Mouse (Mus musculus) left cerebral cortex, postnatal 4 days (tissue): ENCODE data around the gene Syt7. TPM values are rescaled to one million over a fixed set of nuclear protein-coding genes. Genes with fewer than 3 reads are reported as not detected.

Experiments
- DNase-seq: peaks from one replicate; pipeline ENCODE4 v3.0.0-alpha.2; 2022
- intact Hi-C: fragments of 180-260 bp; cut with DNase I; formaldehyde crosslinking; loops from one replicate; pipeline ENCODE4 v1.15.1; 2025
- total RNA-seq, 2 experiments: library from RNA; stranded (reverse); gene quantifications; 2 replicates each; pipeline ENCODE4 v1.2.3; 2021

Gene Syt7
- 100 to 1,000 TPM; 209 to 213 TPM for total RNA-seq

- intact Hi-C loops = no loop called here
- DNase-seq = peak; percentile 95
Measured at GRCm38 (mm10) chr19:10388615-10389313, at the start of gene Syt7. Gene Syt7 (plus strand): TSS chr19:10389090.

DNA sequence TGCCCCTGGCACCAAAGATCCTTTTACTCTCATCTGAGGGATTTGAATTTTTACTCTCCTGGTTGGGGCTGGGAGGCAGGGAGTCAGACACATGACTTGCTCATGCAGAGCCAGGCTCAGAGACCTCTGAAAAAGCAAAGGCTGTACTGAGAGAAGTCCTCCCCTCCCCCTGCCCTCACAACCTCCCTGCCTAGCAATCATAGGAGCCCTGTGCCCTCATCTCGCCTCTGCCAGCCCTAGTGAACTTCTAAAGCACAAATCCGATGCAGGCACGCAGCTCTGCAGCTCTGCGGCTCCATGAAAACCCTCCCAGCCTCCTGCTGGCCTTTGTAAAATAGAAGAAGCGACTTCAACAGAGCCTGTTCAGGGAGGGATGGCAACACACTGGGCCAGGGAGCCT lies 49.6 kb upstream of the Syt7 start:
- intact Hi-C loops = loop anchor here (5.0 kb wide), 2 partner anchors 93 to 153 kb away; no protein-coding TSS in a partner anchor
- DNase-seq = no peak

- no peak for DNase-seq
- intact Hi-C loops = loop anchor here (5.0 kb wide), 1 partner anchor 52 kb away; no protein-coding TSS in a partner anchor
Measured at GRCm38 (mm10) chr19:10340661-10341060, 48.2 kb upstream of the Syt7 start.

- intact Hi-C loops = loop anchor here (5.0 kb wide), 1 partner anchor 51 kb away; no protein-coding TSS in a partner anchor
- peak; percentile 83 for DNase-seq
Measured at GRCm38 (mm10) chr19:10341152-10341551, 47.7 kb upstream of the Syt7 start.

DNA sequence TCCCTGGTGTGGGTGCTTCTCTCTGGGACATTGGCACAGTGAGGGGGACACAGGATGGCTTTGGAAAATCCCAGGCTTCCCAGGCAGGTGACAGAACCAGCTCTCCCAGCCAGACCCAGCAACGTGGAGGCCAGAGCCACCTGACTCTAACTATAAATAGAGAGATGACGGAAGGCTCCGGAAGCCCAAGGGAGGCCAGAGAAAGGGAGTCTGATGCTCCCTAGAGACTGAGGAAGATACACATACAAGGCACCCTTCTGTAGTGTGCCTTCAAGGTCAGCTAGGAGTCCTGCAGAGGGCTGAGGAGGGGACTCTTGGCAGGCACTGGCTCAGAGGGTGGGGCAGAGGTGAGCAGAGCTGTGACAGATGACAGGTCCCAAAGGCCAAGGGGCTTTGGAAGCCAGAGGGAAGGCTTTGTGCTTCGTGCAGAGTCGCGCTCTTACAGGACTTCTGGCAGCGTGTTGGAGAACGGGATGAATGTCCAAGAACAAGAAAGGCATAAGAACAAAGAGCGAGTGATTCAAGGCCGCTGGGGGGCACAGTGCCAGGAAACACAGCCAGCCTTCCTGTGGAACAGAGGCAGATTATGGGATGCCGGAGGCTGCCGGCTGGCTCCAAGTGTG lies 47.0 kb upstream of the Syt7 start:
- intact Hi-C loops = loop anchor here (5.0 kb wide), 1 partner anchor 50 kb away; no protein-coding TSS in a partner anchor
- peak; percentile 89 for DNase-seq

DNA sequence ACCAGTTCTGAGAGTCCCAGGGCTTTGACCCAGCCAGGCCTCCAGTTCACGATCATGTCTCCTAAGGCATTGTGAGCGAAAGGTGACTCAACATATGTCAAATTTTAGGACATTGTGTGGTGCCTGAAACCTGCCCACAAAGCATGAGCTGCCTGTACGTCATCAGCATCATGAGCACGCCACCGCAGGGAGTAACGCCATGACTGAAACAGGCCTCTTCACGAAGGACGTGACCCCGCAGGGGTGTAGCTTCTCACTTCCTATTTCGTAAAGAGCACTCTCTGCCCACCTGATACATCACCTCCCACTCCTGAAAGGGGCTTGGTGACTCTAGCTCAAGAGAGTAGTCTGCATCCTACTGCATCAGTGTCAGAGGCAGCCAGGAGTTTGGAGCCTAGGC lies 45.0 kb upstream of the Syt7 start:
- intact Hi-C loops = loop anchor here (5.0 kb wide), 1 partner anchor 48 kb away; no protein-coding TSS in a partner anchor

GRCm38 (mm10) chr19:10345696-10346095 lies 43.2 kb upstream of the Syt7 start:
- no peak for DNase-seq
- intact Hi-C loops = no loop called here

More for the DNA sequence above, 45.0 kb upstream of the Syt7 start:
- DNase-seq = no peak

DNA sequence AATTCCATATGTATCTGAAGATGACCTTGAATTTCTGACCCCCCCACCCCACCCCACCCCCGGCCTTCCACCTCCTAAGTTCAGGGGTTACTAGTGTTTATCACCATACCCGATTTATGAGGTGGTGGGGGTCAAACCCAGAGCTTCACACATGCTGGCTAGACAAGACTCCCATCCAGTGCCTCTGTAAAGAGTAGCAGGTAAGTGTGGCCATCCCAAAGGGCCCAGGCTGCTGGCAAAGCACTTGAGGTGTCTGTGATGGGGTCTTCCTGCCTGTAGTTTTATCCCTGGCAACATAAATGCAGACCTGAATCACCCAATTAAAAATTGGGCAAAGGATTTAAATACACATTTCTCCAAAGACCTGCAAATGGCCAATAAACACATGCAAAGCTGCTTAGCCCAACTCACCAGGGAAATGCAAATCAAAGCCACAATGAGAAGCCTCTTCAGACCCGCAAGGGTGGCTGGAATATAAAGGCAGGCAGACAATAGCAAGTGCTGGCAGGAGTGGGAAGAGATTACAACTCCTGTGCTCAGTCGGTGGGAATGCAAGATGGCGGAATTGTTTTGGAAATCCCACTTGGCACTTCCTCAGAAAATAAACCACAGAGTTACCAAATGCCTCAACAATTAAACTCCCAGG lies 41.1 kb upstream of the Syt7 start:
- intact Hi-C loops = no loop called here
- no peak for DNase-seq

DNA sequence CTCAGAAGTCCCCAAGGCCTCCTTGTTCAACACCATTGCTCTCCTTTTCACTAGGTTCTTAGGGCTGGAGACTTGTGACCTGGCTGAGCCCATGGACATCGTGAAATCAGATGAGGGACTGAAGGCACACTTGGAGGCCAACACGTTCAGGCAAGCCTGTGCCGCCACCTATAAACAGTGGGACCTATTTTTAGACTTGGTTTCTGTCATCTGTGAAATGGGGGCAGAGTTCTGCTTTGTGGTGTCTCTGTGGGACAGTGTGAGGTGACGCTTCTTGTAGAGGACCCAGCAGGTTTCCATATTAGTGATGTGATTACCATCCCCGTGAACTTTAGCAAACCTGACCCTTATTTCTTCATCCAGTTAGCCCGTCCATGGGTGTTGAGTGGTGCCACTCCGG lies 36.7 kb upstream of the Syt7 start:
- DNase-seq = no peak
- intact Hi-C loops = no loop called here

GRCm38 (mm10) chr19:10354830-10355229 lies 34.1 kb upstream of the Syt7 start:
- intact Hi-C loops = no loop called here
- no peak for DNase-seq

DNA sequence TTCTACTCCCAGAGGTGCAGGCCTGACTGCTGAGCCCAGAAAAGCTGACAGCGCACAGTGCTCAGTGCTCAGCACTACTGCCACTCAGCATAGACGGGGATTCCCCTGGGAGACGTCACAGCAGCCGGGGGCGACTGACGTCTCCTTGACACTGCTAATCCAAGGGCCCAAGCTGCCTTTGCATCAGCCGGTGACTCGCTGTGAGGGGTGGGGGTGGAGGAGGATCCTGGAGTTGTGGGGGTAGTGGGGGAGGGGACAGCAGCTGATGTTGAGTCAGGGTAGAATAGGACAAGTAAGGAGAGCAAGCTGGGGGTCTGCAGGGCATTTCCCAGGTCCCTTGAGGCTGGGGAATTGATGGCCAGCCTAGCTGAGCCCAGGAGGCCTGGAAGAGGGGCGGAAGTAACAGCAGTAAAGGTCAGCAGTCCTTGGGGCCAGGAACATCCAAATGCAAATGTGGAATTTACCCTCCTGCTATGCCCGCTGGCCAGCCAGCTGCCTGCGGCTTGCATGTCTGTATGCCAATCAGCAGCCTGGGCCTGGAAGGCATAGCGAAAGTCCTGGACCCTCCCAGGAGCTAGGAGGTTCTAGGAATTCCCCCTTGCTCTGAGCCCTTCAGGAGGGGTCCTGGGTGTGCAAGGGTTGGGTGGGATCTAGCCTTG lies 31.9 kb upstream of the Syt7 start:
- no peak for DNase-seq
- intact Hi-C loops = no loop called here

DNA sequence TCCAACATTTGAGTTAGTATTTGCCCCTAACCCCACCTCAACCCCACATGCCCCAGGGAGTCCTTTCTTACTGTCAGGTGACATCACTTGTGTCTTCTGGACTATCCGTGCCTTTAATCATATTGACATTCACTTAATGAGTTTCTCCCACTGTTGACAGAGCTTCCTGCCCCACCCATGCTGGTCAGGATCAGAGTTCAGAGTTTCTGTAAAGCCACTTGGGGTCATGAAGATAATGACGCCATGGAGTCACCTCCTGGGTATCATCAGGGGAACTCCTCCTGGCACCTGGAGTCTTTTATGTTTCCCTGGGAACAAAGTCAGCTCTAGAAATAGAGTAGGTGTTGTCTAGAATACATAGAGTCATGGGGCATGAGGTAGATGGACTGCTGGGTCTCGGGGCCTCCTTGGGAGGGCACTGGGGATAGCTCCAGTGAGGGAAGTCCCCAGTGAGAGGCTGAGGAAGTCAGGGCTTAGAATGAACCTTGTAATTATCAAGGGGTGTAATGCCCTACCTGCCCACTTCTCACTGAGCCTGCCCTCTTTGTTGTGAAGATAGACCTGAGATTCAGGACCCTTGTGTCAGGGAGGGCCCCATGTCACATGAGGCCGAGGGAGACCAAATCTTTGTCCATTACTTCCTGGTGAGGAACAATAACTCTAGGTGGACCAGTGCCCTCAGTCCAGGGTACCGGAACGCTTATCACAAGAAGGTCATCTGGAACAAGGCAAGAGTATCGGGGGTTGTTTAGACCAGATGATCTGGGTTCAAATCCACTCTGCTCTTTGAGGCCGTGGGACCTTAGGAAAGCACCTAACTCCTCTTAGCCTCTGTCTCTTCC lies 29.6 kb upstream of the Syt7 start:
- intact Hi-C loops = no loop called here
- no peak for DNase-seq

DNA sequence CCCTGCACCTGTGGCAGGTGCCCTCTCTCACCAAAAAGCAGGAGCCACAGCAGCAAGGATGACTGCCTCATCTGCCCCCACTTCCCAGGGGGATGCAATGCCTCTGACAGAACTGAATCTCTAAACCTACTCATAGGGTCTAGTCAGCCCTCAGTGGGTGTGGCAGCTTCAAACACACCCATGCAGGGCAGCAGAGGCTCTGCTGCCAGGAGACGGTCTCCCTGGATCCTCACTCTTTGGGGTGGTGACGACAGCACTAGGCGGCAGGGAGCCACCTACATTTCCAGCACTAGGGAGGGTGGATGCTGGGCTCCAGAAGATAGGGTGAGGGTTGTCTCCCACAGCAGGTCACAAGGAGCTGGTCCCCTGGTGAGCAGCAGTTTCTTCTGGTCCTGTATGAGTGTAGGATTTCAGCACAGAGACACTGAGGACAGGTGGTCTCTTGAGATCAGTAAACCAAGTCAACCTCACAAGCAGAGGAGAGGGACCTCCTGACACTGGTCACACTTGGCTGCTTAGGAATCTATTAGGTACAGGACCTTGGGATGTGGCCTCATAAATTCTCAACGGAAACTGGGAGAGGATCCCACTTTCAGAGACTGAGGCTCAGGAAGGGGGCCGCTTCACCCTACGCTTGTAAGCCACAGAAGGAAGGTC lies 26.3 kb upstream of the Syt7 start:
- intact Hi-C loops = no loop called here
- DNase-seq = no peak

GRCm38 (mm10) chr19:10363869-10364268 lies 25.0 kb upstream of the Syt7 start:
- intact Hi-C loops = no loop called here
- DNase-seq = no peak

DNA sequence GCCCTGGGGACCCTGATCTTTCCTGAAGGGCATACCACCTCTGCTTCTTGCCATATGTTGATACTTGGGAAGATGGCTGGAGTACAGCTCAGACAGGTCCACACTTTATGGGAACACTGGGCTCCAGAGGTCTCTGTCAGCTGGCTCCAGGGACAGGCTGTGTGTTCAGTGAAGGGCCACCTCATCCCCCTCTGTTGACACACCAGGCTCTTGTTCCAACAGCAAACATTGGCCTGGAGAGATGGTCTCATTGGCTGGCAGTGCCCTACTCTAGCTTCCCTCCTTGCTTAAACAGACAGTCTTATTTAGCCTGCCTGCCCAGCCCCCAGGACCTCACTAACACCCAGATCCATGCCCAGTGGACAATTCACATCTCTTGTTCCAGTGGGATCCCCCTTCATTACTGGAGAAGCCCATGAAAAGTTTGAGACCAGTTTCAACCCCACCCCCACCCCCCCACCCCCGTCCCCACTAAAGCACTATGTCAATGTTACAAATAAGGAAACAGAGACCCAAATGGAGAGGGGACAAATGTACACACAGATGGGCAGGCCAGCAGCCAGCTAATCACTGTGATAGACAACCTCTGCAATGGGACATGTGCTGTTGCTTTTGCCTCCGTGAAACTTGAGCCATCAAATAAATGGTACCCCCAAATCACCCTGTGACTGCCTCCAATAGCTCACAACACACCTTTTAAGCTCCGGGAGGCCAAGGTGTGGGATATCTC lies 22.6 kb upstream of the Syt7 start:
- intact Hi-C loops = no loop called here
- no peak for DNase-seq

- intact Hi-C loops = no loop called here
- no peak for DNase-seq
Measured at GRCm38 (mm10) chr19:10367802-10368201, 21.1 kb upstream of the Syt7 start.

DNA sequence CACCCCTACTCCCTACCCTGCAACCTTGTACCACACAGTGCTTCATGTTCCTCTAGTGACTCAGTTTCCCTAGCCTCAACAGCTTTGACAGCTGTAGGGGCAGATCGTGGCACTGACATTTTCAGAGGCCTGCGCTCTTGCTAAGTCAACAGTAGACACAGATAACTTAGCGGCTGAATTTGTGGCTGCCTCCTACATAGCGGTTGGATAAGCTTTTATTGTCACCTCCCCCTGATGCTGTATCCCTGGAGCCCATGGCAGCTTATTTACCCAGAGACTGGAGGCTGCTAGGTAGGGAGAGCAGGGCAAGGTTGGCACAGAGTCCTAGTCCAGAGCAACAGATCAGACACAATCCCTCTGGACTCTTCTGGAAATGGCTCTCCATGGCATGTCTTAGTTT lies 19.0 kb upstream of the Syt7 start:
- DNase-seq = no peak
- intact Hi-C loops = no loop called here

- DNase-seq = no peak
- intact Hi-C loops = no loop called here
Measured at GRCm38 (mm10) chr19:10373191-10373590, 15.7 kb upstream of the Syt7 start.

GRCm38 (mm10) chr19:10375260-10375659 lies 13.6 kb upstream of the Syt7 start:
- DNase-seq = no peak
- intact Hi-C loops = no loop called here
